Mouse (Mus musculus) lung, postnatal 4 days (tissue): ENCODE results near the gene Agtrap.
A peak's percentile ranks its signal among the peaks of the same experiment; 100 is the strongest.
"Not testable (repeated sequence)": the region's sequence is repeated elsewhere in the genome, so short reads cannot be mapped to it uniquely, and the experiment has no call there.

Source experiments
- DNase-seq, 2 experiments: peaks; one replicate each; pipeline ENCODE4 v3.0.0; 2021

Gene Agtrap

DNA sequence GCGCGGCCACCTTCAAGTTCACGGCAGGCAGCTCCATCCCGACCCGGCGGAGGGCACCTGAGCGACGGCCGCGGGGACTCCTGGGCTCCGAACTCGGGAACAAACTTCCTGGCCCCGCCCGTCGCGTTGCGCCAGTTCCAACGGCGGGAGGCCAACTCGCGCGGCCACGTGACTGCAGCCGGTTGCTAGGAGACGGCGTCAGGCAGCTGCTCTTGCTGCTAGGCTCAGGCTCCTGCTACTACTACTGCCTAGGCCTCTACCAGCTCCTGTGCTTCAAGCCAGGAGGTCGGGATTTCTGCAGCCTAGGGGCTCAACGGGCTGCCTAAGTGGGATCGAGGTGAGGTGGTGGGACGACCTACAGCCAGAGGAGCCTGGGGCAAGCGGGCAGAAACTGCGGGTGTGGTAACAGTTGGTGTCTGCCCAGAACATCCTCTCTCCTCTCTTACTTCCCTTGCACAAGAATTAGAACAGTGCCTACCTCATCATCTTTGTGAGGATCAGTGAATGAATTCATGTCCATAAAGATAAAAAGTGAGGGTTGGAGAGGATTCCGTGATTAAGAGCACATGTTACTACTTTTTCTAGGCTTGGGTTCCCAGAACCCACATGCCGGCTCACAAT, at the start of gene Agtrap:
Agtrap (minus strand) TSS at position 125 of the 621 bp plus-strand sequence.
- peak; percentile 95 for DNase-seq

DNA sequence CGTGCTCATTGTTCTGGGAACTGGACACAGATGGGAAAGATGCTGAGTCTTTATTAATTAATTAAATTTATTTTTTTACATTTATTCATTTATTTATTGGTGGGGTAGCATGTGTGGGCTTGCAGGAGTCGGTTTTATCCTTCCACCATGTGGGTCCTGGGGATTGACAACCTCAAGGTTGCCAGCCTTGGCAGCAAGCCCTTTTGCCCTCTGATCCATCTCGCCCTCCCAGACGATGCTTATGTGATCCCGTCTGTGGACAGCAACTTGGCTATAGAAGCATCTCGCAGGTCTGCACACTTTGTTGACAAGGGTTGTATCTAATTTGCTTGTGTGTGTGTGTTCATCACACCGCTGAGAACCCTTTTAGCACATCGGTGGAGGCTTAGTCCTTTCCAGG, 49.7 kb upstream of the Agtrap start:
- DNase-seq, result no peak

DNA sequence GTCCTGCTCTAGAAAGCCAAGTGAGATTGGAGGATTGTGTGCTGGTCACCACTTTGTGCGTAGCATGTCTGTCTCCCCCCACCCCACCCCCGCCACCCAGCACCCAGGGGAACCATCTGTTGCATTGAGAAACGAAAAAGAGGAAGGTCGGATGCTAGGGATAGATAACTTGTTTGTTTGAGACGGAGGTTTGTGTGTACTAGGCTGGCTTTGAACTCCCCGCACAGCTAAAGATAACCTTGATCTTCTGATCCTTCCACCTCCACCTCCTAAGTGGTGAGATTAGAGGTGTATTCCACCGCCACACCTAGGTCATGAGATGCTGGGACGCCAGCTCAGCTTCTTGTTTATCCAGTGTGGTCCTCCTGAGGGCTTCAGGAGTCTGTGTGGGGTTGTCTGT, 47.2 kb upstream of the Agtrap start:
- no peak for DNase-seq

DNA sequence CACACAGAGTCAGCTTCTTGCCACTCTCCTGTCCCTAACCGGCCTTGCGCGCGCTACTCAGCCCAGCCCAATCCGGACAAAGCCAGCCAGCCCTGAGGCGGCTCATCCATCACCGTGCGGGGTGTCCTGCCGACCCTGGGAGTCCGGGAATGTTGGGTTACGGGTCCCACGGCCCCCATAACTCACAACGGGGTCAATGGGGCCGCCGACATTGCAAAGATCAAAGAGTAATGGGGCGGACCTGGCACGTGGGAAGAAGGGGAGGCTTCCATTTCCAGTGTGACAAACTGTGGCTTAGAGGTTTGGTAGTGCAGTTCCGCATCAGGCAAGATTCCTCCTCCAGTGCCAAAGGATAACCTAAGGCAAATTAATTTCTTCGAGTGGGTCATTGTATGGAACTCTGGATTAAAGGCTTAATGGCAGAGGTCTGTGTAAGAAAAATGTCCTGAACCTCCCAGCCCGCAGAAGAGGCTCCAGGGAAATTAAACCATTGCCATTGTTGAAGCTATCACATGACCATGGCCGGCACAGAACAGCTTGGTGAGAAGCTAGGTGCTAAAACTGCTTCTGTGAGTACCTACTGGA, 43.8 kb upstream of the Agtrap start:
- DNase-seq, result no peak

DNA sequence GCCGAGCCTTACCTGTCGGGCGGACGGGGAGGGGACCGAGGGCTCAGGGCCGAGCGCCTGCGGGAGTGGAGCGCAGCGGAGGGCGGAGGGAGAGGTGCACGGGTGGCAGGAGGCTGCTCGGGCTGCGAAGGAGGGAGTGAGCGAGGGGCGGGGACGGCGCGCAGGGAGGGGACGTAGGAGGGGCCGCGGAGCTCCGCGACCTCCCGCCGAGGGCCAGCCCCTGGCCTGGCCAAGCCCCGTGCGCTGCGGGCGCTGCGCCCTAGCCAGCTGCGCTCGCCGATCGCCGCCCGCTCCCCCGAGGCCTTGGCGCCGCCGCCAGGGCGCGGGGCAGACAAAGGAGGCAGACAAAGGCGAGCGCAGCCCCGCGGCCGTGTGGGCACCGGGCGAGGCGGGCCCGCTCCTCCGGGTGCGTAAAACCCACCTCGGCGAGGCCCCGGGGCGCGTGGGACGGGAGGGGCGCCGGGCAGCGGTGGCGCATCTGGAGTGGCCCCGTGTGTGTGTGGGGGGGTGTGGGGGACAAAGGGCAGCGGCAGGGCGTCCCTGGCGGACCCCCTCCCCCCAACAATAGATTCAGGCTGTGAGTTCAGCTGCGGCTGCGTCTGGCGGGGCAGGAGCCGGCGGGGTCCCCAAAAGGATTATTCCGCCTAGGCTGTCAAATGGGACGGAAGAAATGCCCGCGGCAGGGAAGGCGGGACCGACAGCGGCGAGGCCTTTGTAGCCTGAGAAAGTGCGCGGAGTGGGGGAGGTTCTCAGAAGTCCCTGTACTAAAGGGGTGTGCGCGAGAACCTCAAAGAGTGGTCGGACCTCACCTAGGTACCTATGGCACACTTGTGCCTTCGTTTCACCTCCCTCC, 43.0 kb upstream of the Agtrap start, which contains the start of gene Draxin:
Draxin (minus strand) TSS at position 138 of the 853 bp plus-strand sequence.
- peak; percentile 58 to 77 for DNase-seq

DNA sequence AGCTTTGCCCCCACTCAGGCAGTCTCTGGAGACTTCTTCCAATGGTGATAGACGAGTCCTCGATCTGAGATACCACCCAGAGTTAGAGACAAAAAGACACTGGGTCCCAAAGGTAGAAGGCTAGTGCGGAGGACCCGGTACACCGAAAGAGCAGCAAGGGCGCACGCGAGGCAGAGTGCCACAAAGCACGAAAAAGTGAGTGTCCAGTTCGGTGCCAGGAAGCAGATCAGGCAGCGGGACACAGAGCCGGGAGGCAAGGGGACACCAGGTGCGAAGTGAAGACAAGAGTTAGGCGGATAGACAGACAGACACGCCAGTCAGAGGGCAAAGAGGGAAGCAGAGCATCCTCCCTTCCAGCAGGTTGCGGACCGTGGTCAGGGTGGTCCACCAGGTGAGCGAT, 42.3 kb upstream of the Agtrap start, which contains the start of gene Mad2l2:
Mad2l2 (plus strand) TSS at position 252 of the 400 bp plus-strand sequence.
- DNase-seq, result no peak

DNA sequence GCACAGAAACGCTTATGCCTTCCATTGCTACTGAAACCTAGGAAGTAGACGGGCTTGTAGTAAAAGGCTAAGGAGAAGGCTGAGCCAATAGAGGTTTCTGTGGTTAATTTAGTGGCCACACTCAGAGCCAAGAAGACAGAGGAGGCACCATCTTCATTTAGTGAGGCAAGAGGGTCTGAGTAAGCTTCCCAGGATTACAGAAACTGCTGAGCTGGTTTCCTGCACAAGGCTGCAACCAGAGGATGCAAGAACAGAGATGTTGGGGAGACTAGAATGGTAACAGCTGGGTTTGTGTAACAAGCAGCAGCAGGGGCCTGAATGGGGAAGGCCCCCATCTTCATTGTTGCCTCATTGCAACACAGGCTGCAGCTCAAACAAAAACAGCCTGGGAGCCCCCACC, 40.8 kb upstream of the Agtrap start:
- DNase-seq, result no peak

DNA sequence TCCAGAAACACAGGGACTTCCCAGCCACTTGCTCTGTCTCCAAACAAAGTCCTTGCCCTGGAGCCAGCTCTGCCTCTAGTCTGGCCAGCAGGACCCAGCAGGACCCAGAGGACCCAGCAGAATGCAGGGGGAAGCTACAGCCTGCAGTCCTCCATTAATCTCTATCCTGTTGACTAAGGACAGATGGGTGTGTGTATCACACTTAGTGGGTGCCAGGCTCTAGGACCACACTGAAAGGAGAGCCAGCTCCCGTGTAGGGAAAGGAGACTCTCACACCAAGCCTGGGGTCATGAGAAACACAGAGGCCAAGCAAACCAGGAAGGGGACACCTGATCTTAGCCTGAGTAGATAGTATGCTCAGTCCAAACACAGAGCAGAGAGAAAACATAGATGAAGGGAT, 40.4 kb upstream of the Agtrap start:
- DNase-seq, result no peak

DNA sequence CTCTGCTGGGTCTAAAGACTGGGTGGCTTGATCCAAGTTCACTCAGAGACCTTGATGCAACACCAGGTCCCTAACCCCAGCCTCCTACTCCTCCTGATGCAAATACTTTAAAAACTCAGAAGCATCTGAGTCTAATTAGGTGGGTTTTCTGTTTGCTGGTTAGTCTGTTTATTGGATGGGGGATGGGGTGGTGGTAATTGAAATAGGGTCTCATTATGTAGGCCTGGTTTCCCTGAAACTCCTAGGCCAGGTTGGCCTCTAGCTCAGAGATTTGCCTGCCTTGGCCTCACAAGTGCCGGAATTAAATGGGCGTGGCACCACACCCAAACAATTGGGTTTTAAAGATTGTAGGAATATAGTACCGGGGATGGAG, 34.8 kb upstream of the Agtrap start:
- no peak for DNase-seq

DNA sequence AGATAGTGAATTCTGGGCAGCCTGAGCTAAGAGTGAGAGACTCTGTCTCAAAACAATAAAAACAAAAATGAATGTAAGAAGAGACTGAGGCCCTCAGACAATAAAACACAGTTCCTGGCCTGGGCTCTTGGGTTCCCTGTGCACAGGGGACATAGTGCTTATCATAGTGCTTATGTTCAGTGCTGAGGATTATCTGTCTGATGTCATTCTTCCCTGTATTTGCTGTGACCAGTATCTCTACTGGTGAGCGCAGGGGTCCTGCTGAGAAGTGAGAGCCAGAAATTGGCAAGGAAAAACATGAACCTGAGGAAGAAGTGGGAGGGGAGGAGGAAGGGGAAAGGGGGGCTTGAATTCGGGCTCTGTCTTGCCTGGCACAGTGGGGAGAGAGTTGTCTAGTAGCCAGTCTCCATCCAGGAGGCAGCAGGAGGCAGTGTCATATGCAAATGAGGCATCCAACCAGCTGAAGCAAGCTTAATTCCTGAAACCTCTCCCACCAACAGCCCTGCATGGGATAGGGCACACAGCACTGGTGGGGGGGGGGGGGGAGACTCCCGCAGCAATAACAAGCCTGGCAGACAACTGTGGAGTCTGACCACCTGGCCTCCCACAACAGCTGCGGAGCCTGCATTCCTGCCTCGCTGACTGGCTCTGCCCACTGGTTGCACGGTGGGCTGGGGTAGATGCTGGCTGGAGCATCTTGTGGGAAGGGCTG, 34.3 kb upstream of the Agtrap start:
- DNase-seq, result no peak

DNA sequence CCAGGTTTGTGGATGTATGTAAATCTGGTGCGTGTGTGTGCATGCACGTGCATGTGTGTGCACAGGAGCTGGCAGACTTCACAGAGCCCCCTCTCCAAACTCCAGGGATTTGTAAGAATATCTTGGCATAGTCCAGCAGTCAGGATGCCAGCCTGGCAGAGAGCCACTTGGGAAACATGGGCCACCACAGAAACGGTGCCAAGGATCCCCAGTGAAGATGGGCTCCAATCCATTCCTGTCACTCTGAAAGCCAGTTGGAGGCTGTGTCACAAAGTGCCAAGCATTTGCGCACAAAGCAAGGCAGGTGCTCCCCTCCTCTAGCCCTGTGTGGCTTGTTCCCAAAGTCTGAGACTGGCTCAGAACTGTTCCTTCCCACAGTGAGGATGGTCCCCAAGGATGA, 33.5 kb upstream of the Agtrap start:
- no peak for DNase-seq

DNA sequence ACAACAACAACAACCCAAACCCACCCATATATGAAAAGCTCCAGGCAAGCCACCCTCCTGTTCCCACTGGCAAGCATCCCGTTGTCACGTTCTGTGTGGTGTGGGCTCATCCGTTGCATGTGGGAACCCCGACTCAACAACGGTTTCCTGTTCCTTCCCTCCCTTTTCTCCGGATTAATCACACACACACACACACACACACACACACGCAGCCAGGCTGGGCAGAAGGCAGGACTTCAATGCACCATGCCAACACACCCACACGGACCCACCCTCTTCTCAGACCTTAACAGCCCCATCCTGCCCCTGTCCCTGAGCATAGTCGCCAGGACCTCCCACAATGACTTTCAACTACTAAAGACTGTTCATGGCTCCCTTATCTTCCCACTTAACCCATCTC, 32.7 kb upstream of the Agtrap start:
- DNase-seq, result no peak

DNA sequence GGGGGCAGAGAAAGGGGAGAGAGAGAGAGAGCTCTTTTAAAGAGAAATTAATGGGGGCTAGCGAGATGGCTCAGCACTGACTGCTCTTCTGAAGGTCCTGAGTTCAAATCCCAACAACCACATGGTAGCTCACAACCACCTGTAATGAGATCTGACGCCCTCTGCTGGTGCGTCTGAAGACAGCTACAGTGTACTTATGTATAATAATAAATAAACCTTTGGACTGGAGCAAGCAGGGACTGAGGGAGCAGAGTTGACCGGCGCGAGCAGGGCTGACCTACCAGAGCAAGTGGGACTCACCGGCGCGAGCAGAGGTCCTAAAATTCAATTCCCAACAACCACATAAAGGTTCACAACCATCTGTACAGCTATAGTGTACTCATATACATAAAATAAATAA, 31.7 kb upstream of the Agtrap start:
- not testable (repeated sequence) for DNase-seq

DNA sequence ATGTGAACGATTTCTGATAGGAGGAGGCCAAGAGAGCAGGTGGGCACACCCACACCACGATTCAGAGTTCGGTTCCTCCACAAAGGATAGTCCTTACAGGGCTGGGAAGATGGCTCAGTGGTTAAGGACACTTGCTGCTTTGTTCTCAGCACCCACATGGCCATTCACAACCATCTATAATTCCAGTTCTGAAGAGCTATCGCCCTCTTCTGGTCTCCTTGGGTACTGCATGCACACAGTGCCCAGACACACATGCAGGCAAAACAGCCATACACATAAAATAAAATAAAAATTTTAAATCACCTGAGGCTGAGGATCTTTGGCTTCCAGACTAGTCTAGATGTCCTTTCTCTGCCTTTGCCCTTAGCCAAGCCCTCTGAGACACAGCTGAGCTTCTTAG, 29.6 kb upstream of the Agtrap start:
- DNase-seq, result no peak

DNA sequence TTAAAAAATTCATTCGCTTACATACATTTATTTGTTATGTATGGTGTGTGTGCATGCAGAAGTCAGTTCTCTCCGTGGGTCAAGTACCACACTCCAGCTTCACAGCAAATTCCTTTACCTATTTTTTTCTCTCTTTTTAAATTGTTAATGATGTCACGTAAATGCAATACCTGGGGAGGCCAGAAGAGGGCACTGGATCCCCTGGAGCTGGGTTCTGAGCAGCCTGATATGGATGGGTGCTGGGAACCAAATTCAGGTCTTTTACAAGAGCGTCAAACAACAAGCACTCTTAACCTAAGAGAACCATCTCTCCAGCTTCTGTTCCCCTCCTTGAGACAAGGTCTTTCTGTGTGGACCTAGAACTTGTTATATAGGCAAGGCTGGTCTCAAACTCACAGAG, 28.8 kb upstream of the Agtrap start:
- no peak for DNase-seq

DNA sequence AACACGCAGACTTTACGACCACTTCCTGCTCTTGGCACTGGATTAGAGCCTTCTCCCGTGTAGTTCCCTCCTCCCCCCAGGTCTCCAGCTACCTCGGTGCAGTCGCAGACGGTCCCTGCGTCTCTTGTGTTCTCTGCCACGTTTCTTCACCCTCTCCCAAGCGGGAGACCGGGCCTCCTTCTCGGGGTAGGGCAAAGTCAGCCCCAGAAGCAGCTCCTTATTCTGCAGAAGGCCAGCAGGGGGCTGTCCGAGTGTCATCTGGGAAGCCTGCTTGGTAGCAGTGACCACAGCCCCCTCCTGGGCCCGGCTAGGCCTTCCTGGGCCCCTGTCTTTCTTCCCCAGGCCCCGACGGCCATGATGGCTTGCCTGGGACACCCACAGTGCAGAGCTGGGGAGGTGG, 27.6 kb upstream of the Agtrap start:
- peak; percentile 44 to 54 for DNase-seq

DNA sequence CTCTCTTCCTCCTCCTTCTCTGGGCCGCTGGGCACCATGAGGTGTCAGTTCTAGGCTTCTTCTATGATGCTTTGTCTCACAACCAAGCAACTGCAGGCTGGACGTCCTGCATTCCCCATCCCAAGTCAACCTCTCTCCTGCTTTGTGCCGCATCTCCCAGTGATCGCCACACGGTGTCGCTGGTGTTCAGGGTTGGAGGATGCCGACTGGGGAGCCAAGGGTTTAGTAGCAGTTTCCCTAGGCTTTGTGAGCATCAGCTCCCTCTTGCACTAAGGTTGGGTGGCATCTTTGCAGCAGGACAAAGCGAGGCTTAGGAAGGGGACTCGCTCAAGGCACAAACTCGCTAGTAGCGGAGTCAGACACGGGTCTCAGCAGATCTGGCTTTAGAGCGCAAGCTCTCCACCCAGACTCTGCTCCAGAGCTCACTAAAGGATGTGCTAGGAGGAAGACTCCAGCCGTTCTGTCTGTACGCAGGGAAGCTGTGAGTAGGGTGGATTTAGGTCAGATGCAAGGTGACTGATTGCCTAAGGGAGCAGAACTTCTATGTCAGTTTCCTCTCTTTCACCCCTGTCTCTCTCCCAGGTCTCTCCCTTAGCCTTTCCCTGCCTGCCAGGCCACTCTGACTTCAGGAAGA, 27.0 kb upstream of the Agtrap start:
- DNase-seq, result peak; percentile 76 to 89

DNA sequence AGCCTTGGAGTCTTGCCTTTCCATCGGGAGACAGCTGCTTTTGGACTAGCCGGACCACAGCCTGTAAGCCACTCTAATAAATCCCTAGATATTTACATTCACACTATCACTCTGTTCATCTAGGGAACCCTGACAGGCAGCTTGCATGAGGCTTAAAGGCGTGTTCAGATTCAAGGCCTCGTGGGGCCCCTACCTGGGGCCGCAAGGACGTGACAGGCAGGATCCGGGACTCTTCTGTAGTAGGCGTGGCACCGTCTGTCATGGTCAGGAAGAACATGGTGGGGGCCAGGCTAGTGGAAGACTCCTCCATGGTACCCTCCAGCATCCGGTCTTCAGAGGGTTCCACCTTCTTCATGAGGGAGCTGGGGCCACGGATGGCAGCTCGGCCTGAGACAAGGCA, 24.7 kb upstream of the Agtrap start:
- no peak for DNase-seq

DNA sequence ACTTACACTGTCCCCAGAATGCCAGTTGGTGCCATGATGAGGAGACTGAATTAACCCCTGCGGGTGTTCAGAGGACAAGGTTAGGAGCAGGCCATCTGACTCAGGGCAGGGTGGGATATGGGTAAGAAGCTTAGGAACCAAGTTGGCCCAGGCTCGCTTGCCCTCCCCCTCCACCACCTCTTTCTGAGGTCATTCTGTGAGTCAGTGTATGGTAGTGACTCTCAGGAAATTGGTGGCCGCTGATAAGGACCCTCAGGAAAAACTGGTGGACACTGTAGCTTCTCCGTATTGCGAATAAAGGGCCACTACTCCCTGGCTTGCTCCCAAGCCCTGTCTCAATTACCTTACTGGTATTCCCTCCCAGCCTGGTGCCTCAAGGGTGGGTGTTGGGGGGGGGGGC, 21.4 kb upstream of the Agtrap start:
- no peak for DNase-seq

DNA sequence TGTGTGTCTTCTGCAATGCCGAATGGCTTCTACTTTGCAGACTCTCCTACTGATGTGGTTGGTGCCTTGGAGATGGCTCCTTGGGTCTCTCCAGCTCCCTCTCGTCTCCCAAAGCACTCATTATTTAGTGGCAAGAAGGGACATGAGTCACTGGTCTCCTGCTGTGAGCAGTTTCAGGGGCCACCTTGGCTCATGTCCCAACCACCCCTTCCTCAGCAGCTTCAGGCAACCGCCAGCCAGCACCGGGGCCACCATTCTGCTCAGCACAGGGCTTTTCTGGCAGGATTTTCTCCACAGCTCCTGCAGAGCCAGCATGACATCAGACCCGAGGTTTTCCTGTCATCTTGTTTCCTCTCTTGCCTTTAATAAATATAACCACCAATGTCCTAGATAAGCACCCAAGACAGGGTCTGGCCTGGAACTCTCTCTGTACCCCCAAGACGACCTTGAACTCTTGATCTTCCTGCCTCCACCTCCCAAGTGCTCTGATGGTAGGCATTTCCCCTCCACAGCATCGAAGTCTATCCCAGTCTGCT, 20.8 kb upstream of the Agtrap start:
- no peak for DNase-seq

DNA sequence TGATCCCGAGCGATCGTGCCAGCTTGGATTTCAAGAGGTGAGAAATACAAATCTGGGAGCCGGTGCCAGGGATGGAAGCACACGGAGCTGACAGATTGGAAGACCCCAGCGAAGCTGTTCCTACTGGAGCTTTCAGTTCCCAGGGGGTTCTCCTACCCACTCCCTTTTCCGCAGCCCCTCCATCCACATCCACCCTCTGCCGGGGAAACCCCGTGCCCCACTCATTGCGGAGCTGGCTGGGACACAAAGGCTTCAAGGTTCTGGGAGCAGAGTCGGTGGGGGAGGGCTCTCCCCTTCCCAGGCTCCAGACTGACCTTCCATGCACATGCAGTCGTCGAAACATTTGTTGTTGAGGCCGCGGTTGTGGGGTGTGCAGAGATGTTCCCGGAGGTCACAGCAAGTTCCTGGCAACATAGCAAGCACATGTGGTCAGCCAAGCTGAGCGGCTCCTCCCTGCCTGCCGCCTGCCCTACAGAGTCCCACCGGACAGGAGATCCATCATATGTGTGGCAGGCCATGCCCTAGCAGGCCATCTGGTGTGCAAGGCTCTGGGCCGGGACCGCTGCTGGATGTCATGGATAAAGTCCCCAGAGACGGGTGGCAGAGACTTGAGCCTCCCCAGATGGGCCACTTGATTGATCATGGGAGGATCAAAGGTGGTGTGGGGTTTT, 19.9 kb upstream of the Agtrap start:
- peak; percentile 22 to 62 for DNase-seq

DNA sequence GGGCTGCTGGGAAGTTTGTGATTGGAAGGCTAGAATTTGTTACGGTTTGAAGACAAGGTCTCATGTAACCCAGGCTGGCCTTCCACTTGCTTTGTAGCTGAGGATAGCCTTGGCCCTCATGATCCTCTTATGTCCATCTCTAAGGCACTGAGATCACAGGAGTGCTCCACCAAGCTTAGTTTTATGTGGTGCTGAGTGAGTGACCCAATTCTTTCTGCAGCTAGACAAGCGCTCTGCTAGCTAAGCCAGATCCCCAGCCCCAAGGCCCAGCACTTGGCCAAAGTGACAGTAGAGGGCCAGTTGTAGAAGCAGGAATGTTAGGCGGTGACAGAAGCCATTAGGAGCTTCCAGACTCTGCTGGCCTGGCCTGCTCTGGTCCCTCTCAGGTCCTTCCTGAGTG, 16.3 kb upstream of the Agtrap start:
- no peak for DNase-seq
